Mouse (Mus musculus): Measurements from ENCODE around the gene Ifi47.
"Not testable (repeated sequence)": the region's sequence is repeated elsewhere in the genome, so short reads cannot be mapped to it uniquely, and the experiment has no call there.

Ifi47 gene

GRCm38 (mm10) chr11:49076001-49076757 lies at the start of gene Ifi47:
TSS of gene Ifi47 (plus strand) at chr11:49076587.
- not testable (repeated sequence) for DNase-seq

- not testable (repeated sequence) for DNase-seq
Observed at GRCm38 (mm10) chr11:49050064-49050463, 26.3 kb upstream of the Ifi47 start.

DNA sequence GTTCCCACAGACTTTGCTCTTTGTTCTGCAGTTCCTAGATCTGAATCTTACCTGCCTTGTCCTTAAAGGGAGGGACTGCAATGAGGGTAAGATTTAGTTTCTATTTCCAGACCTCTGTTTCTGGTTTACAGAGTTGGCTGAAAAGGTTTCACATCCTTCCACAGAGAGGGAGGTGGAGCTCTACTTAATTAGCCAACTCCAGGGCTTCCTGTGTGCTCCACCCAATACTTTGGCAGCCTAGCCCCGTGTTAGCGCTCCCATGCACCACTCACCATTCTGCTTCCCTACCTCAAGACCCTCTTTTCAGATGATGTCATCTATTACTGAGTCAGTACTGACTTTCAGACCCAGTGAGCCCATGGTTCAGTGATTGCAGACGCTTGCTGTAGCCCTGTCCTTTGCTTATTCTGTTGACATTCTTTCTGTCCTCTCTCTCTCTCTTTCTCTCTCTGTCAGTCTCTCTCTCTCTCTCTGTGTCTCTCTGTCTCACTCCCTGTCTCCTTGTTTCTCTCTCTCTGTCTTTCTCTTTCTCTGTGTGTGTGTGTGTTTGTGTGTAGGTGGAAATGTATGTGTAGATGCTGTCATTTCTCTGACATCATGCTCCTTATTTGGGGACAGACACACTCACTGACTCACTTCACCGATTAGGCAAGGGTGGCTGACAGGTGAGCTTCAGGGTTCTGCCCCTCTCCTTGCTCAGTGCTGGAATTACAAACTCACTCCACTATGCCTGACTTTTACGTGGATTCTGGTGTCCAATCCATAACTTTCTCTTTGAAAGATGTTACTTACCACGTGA lies 25.1 kb upstream of the Ifi47 start, which contains the start of gene 9930111J21Rik2:
Gene 9930111J21Rik2 (minus strand): TSS at position 150 of the 799 bp plus-strand sequence.
- not testable (repeated sequence) for DNase-seq

- DNase-seq = not testable (repeated sequence)
Observed at GRCm38 (mm10) chr11:49051894-49052293, 24.5 kb upstream of the Ifi47 start.

- not testable (repeated sequence) for DNase-seq
Observed at GRCm38 (mm10) chr11:49060061-49060460, 16.3 kb upstream of the Ifi47 start.

- DNase-seq = not testable (repeated sequence)
Observed at GRCm38 (mm10) chr11:49061865-49062264, 14.5 kb upstream of the Ifi47 start.

DNA sequence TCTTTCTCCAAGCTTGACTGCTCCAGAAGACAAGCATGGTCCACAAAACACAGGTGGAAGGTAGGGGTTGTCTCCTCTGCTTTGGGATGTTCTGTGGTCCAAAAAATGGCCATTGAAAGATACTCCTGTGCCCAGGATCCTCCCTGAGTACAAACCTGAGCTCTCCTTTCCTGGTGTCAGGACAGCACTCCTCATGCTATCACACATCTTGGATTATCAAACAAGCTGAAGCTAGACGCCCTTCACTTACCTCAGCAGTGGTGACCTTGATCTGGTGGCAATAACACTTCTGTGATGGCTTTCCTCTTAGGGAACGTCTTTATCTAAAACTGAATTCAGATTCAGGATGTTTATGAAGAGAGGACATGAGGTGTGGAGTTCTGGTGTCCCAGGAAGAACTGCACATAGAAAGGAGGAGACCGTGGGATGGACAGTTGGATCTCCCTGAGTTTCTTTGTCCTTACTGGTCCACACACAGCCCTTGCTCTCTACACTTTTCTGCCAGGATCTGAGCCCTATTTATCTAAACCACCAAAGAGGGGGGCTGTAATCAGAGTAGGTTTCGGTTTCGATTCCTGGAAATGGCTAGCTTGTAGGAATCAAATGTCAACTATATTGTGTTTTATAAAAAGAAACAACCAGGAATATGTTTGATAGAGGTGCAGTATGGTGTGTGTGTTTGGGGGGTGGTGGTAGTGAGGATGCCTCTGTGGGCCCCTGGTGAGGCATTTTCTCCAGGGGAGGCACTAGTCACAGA lies 12.5 kb upstream of the Ifi47 start, which contains the start of gene Tgtp2:
Gene Tgtp2 (minus strand): TSS at position 494 of the 757 bp plus-strand sequence.
- DNase-seq = not testable (repeated sequence)

DNA sequence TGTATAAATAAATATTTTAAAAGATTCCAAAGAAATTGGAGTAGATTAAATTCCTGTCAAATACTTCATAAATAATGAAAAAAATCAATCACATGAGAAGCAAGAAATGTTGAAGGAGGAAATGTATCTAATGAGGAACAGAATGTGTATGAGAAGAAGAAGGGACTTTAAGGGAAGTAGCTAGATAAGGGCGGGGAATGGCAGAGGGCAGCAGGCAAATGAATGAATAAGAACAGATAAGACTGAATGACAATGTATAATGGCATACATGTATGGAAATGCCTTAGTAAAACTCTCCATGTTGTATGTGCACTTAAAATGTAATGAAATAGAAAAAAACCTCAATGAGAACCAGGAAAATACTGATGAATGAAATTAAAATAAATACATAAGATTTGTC lies 8.0 kb upstream of the Ifi47 start:
- DNase-seq = no peak

- DNase-seq = no peak
Observed at GRCm38 (mm10) chr11:49077012-49077411, 625 bp downstream of the Ifi47 start.

DNA sequence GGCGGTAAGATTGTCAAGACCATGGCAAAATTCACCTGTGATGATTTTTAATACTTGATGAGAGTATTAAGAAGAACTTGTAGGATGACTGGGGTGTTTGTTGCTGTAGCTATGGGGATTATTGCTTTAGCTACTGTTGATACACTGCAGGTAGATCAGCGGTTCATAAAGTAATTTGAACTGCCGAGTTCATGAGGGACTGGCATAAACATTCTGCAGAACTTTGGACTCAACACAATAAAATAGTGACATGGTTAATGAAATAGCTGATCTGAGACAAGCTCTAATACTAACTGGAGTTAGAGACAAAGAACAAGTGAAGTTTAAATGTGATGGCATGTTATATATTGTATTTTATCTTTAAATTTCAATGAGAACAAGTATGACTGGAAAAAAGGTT lies 2.3 kb downstream of the Ifi47 start:
- no peak for DNase-seq

DNA sequence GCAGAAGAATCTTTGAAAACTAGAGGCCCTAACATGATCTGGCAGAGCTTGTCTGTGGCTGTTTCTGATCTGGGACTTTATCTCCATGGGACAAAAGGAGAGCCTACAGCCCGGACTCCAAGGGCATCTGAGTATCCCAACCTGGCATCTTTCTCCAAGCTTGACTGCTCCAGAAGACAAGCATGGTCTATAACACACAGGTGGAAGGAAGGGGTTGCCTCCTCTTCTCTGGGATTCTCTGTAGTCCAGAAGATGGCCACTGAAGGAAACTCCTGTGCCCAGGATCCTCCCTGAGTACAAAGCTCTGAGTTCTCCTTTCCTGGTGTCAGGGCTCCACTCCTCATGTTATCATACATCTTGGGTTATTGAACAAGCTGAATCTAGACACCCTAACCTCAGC lies 4.2 kb downstream of the Ifi47 start:
- DNase-seq = no peak

DNA sequence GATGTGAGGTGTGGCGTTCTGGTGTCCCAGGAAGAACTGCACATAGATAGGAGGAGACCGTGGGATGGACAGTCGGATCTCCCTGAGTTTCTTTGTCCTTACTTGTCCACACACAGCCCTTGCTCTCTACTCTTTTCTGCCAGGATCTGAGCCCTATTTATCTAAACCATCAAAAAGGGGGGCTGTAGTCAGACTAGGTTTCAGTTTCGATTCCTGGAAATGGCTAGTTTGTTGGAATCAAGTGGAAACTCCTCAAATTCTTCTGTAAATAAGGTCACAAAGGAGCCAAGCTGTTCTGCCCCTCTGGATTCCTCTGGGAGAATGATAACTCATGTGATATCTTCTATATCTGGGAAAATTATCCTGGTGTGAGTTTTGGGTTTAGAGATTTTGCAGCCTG lies 5.0 kb downstream of the Ifi47 start:
- DNase-seq = no peak

- no peak for DNase-seq
Observed at GRCm38 (mm10) chr11:49081886-49082285, 5.5 kb downstream of the Ifi47 start.

DNA sequence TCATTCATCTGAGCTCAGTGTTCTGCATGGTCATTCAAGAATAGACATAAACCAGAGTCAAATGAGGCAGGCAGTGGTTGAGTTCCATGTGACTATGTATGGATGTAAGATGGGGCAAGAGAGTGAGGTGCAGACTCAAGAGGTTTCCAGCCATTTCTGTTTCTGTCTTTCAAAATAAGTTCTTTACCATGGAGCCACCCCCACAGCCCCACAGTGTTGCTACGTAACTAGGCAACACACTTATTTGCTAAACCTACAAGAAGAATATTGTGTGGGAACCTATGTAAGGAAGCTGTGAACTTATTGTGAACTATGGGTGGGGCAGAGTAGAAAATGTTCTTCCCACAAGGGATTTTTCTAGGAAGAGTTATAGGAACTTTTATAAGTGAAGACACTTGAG lies 6.8 kb downstream of the Ifi47 start:
- no peak for DNase-seq

DNA sequence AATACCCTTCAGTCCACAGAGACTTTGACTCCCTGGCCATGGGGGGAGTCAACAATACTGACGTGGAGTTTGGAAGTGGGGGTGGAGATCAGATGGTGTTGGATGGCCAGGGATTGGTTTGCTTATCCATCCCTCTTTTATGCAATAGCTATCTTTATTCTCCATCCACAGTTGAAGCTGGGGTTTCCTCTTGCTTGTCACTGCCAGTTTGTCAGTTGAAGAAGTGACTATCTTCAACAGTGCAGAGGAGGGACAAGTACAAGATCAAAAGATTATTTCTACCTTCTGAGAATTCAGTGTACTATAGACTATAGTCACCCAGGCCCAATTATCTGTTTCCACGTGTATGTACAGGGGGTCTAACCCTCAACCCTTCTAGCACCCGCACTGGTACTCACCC lies 7.4 kb downstream of the Ifi47 start:
- DNase-seq = no peak

DNA sequence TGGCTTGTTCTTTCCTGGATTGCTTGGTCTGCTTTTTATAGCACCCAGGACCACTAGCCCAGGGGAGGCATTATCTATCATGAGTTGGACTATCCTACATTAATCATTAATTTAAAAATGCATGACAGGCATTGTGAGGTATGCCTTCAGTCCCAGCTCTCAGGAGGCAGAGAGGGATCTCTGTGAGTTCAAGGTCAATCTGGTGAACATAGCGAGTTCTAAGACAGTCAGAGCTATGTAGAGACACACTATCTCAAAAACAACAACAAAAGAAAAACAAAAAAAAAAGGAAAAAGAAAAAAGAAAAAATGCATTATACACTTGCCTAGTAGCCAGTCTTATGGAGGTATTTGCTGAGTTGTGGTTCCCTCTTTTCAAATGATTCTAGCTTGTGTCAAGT lies 8.0 kb downstream of the Ifi47 start:
- no peak for DNase-seq

- no peak for DNase-seq
Observed at GRCm38 (mm10) chr11:49084875-49085274, 8.5 kb downstream of the Ifi47 start.

DNA sequence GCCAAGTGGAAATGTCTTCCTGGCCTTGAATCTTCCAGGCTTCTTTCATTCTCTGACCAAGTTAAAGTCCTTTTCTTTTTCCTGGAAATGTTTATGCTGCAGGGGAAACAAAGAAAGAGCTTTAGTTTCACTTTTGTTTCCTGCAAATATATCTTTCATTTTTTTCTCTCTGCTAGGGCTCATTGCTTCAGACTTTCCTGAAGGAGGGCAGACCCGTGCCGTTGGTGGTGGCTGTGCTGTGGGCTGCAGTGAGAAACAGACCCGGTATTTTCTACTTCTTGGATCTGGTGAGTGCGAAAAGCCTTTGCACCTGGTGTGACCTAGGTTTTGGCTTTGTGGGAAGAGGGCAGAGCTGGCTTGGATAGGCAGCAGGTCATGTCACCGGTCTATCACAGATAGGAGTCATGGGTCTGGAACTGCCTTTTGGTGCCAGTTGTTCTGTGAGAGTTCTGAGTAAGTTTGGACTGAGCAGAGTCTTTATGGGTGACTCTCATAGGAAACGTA lies 10.5 kb downstream of the Ifi47 start:
- no peak for DNase-seq

DNA sequence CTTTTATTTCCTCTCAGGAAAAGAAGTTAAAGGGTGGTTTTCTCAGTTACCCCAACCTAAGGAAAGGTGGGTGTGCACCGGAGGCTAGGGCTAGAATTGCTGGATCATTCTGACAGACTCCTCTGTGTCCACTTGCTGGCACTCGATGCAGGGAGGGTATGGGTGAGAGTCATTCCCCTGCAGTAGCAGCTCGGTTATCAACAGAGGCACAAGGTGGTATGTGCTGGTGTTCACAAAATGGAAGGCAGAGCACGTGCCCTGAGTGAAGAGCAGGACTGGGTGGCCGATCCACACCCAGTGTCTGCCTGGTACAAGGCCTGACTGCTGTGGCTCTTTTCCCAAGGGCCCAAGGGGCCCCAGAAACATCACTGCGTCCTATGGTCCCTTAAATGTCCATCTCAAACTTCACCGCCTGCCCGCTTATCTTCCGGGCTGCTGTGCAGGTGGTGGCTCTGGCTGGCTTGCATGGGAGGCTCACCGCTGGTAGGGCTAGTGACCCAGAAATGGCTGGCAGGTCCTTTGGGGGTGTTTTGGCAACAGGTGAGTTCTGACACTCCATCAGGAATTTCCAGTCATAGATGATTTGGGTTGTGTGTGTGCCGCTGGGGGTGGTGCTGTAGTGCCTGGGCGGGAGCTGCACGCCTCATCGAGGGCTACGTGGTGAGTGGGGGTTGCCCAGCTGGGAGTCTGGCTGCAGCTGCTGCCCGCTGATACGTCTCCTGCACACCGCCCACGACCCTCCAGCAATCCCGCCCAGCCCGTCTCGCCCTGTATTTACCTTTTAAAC lies 11.6 kb downstream of the Ifi47 start:
- no peak for DNase-seq

- no peak for DNase-seq
Observed at GRCm38 (mm10) chr11:49088990-49089652, 12.7 kb downstream of the Ifi47 start.

DNA sequence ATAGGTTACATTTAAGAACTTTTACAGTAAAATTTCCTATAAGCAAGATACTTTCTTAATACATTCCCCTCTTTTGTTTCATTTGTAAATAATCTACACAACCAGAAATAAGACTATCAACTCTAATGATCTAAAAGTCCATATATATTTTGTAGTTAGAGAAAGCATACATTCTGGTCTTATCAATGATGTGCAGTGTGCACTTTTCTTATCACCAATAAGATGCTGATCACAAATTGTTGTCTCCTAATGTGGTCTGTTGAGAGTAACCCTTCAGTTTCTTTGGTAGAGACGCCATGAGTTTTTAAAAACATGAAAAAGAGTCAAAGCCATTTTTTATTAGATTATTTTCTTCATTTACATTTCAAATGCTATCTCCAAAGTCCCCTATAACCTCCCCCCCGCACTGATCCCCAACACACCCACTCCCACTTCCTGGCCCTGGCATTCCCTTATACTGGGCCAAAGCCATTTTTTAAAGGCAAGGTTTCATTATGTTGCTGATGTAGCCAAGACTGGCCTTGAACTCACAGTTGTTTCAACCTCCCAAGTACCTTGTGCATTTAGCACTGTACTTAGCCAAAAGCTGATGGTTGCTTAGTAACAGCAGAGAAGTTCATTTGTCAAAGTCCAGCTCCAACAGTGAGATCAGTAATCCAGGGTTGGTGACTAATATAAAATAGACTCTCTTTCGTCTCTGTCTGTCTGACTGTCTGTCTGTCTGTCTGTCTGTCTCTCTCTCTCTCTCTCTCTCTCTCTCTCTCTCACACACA lies 13.5 kb downstream of the Ifi47 start:
- no peak for DNase-seq

All from cerebellum, adult 8-10 months (tissue).